Mouse (Mus musculus) olfactory bulb, adult 2 months (tissue): Measurements from ENCODE around the gene Nrxn3.

Experiments
- CTCF ChIP-seq: fragments of 200-500 bp; IDR thresholded peaks from 2 replicates; pipeline ENCODE4 v1.5.1; 2012; ENCODE audit warnings: low read depth, mild to moderate bottlenecking, low read length, moderate library complexity; ENCODE audit not compliant: insufficient read depth
- POLR2A ChIP-seq: fragments of 200-500 bp; IDR thresholded peaks from 2 replicates; pipeline ENCODE4 v1.6.1; 2012; ENCODE audit warnings: mild to moderate bottlenecking, low read depth, low read length, moderate library complexity; ENCODE audit not compliant: insufficient read depth

DNA sequence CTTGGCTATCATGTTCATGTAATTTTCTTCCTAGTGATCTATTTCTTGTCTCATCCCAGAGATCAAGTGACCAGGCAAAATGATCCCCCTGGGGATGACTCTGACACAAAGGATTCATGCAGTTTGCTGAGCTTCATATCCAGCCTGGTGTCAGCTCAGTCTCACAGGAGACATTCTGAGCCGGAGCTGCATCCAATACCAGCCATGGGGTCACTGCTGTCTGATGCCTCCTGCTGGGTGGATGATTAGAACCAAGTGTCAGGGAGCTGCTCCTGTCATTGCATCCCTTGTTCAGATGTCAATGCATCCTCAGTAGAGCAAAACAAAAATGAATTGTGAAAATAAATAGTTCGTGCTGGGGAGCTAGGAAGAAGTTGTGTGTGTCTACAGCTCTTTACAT is 1174.2 kb downstream of the Nrxn3 start:
- TF ChIP-seq CTCF (no peak), POLR2A (no peak)
